Mouse (Mus musculus) heart, embryonic 10.5 days (tissue): ENCODE measurements around the gene Enho. TPM values are rescaled to one million over a fixed set of nuclear protein-coding genes. Genes with fewer than 3 reads are reported as not detected.

Experiments used
- DNase-seq: peaks from one replicate; pipeline ENCODE4 v3.0.0-alpha.2; 2017; ENCODE audit warnings: low spot score
- H3K27ac ChIP-seq: fragments of 300-500 bp; sonication (generic); 2 replicates; pipeline ENCODE4 v1.5.1; 2016; ENCODE audit warnings: mild to moderate bottlenecking
- H3K27me3 ChIP-seq: fragments of 300-500 bp; sonication (generic); 2 replicates; pipeline ENCODE4 v1.6.1; 2016; ENCODE audit warnings: mild to moderate bottlenecking; ENCODE audit not compliant: poor library complexity, insufficient read depth, severe bottlenecking
- H3K36me3 ChIP-seq: fragments of 300-500 bp; sonication (generic); 2 replicates; pipeline ENCODE4 v1.6.1; 2016; ENCODE audit warnings: mild to moderate bottlenecking, moderate library complexity
- H3K4me1 ChIP-seq: fragments of 300-500 bp; sonication (generic); 2 replicates; pipeline ENCODE4 v1.6.1; 2016; ENCODE audit warnings: mild to moderate bottlenecking
- H3K4me3 ChIP-seq: fragments of 300-500 bp; sonication (generic); 2 replicates; pipeline ENCODE4 v1.5.1; 2016; ENCODE audit warnings: mild to moderate bottlenecking, moderate library complexity
- H3K9me3 ChIP-seq: fragments of 300-500 bp; sonication (generic); 2 replicates; pipeline ENCODE4 v1.6.1; 2016; ENCODE audit warnings: mild to moderate bottlenecking, moderate library complexity
- WGBS: fragments of 180-500 bp; shearing (Covaris S2); methylation state at CpG from one replicate; pipeline ENCODE4 v1.1.7; 2016; 5-methylcytosine and 5-hydroxymethylcytosine counted together
- polyA plus RNA-seq: library from polyadenylated mRNA; unstranded; fragments of >200 nt; fragmentation: Nextera tagmentation; extraction: Ambion mirVana; gene quantifications from 2 replicates; pipeline ENCODE4 v1.2.1, GENCODE M21; 2016

Enho gene
- polyA plus RNA-seq, 1 experiment from 2014 or later = 8.9 TPM

GRCm38 (mm10) chr4:41636882-41637635, 3.1 kb downstream of the Enho start:
- H3K27ac ChIP-seq = 0 out of 2 replicates have a peak overlapping the region, but pooled peaks have one; percentile 11
- no peaks in the 10 kb centered on the region for H3K9me3 ChIP-seq
- H3K4me3 ChIP-seq = no peak overlapping the region
- peaks cover 46% of the 10 kb centered on the region for H3K4me1 ChIP-seq
- H3K36me3 ChIP-seq = peaks cover 6% of the 10 kb centered on the region; the same call in 1 of the 2 replicates
- 70% methylated on average over 10 of the region's 10 CpGs for WGBS
- peaks cover 40% of the 10 kb centered on the region for H3K27me3 ChIP-seq
- DNase-seq = no peak

- 34% methylated on average over 7 of the region's 7 CpGs for WGBS
- Histone ChIP-seq H3K36me3 (peaks cover 6% of the 10 kb centered on the region; the same call in 1 of the 2 replicates), H3K4me3 (no peak overlapping the region), H3K27ac (peak overlapping the region; percentile 11), H3K4me1 (peaks cover 53% of the 10 kb centered on the region), H3K9me3 (no peaks in the 10 kb centered on the region), H3K27me3 (peaks cover 34% of the 10 kb centered on the region)
- no peak for DNase-seq
These were observed 3.8 kb downstream of the Enho start for GRCm38 (mm10) chr4:41636366-41636765.

- Histone ChIP-seq H3K27me3 (peaks cover 34% of the 10 kb centered on the region), H3K27ac (peak overlapping the region; percentile 11), H3K36me3 (peaks cover 6% of the 10 kb centered on the region; the same call in 1 of the 2 replicates), H3K4me3 (no peak overlapping the region), H3K9me3 (no peaks in the 10 kb centered on the region), H3K4me1 (peaks cover 57% of the 10 kb centered on the region)
- 48% methylated on average over 2 of the region's 2 CpGs for WGBS
- DNase-seq = no peak
These were observed 4.2 kb downstream of the Enho start for GRCm38 (mm10) chr4:41635906-41636305.

GRCm38 (mm10) chr4:41635224-41635623, 4.9 kb downstream of the Enho start:
- no peak overlapping the region for H3K27ac ChIP-seq
- 58% methylated on average over 8 of the region's 8 CpGs for WGBS
- H3K9me3 ChIP-seq = no peaks in the 10 kb centered on the region
- H3K27me3 ChIP-seq = peaks cover 38% of the 10 kb centered on the region
- peaks cover 58% of the 10 kb centered on the region for H3K4me1 ChIP-seq
- no peak for DNase-seq
- no peak overlapping the region for H3K4me3 ChIP-seq
- peaks cover 6% of the 10 kb centered on the region; the same call in 1 of the 2 replicates for H3K36me3 ChIP-seq

- Histone ChIP-seq H3K9me3 (no peaks in the 10 kb centered on the region), H3K4me1 (peaks cover 61% of the 10 kb centered on the region), H3K27me3 (peaks cover 40% of the 10 kb centered on the region), H3K4me3 (no peak overlapping the region), H3K27ac (no peak overlapping the region), H3K36me3 (peaks cover 6% of the 10 kb centered on the region; the same call in 1 of the 2 replicates)
- DNase-seq = no peak
- WGBS = 89% methylated on average over 8 of the region's 8 CpGs
These were observed 5.5 kb downstream of the Enho start for GRCm38 (mm10) chr4:41634631-41635030.

- Histone ChIP-seq H3K4me3 (no peak overlapping the region), H3K36me3 (peaks cover 6% of the 10 kb centered on the region; the same call in 1 of the 2 replicates), H3K4me1 (peaks cover 65% of the 10 kb centered on the region), H3K9me3 (no peaks in the 10 kb centered on the region), H3K27ac (no peak overlapping the region), H3K27me3 (peaks cover 40% of the 10 kb centered on the region)
- DNase-seq = no peak
- WGBS = 66% methylated on average over 9 of the region's 9 CpGs
These were observed 7.1 kb downstream of the Enho start for GRCm38 (mm10) chr4:41633001-41633400.

GRCm38 (mm10) chr4:41631390-41631789, 8.7 kb downstream of the Enho start:
- Histone ChIP-seq H3K36me3 (no peaks in the 10 kb centered on the region), H3K27ac (peak overlapping the region; percentile 63; the same call in 1 of the 2 replicates), H3K9me3 (no peaks in the 10 kb centered on the region), H3K4me3 (peak overlapping the region; percentile 15), H3K4me1 (peaks cover 69% of the 10 kb centered on the region), H3K27me3 (peaks cover 40% of the 10 kb centered on the region)
- no peak for DNase-seq
- WGBS = 2% methylated on average over 11 of the region's 11 CpGs

GRCm38 (mm10) chr4:41630196-41630595, 9.9 kb downstream of the Enho start:
- H3K4me3 ChIP-seq = no peak overlapping the region
- 0 out of 2 replicates have a peak overlapping the region, but pooled peaks have one; percentile 52 for H3K27ac ChIP-seq
- peaks cover 40% of the 10 kb centered on the region for H3K27me3 ChIP-seq
- peaks cover 61% of the 10 kb centered on the region for H3K4me1 ChIP-seq
- no peak for DNase-seq
- H3K9me3 ChIP-seq = no peaks in the 10 kb centered on the region
- WGBS = 36% methylated on average over 6 of the region's 6 CpGs
- no peaks in the 10 kb centered on the region for H3K36me3 ChIP-seq

- Histone ChIP-seq H3K27me3 (peaks cover 29% of the 10 kb centered on the region), H3K4me1 (peaks cover 61% of the 10 kb centered on the region), H3K9me3 (no peaks in the 10 kb centered on the region), H3K4me3 (peak overlapping the region; percentile 31; the same call in 1 of the 2 replicates), H3K27ac (peak overlapping the region; percentile 67), H3K36me3 (no peaks in the 10 kb centered on the region)
- DNase-seq = no peak
- 9% methylated on average over 8 of the region's 8 CpGs for WGBS
These were observed 11.8 kb downstream of the Enho start for GRCm38 (mm10) chr4:41628202-41628927.

GRCm38 (mm10) chr4:41622071-41622470, 18.1 kb downstream of the Enho start:
- H3K4me1 ChIP-seq = peaks cover 10% of the 10 kb centered on the region

GRCm38 (mm10) chr4:41618916-41619746, 21.0 kb downstream of the Enho start:
- WGBS = 56% methylated on average over 12 of the region's 12 CpGs
- H3K27ac ChIP-seq = no peak overlapping the region

More at GRCm38 (mm10) chr4:41622071-41622470, 18.1 kb downstream of the Enho start:
- Histone ChIP-seq H3K9me3 (no peaks in the 10 kb centered on the region), H3K27me3 (peaks cover 22% of the 10 kb centered on the region), H3K27ac (no peak overlapping the region), H3K4me3 (no peak overlapping the region), H3K36me3 (no peaks in the 10 kb centered on the region)
- WGBS = 83% methylated on average over 14 of the region's 14 CpGs
- no peak for DNase-seq

More at GRCm38 (mm10) chr4:41618916-41619746, 21.0 kb downstream of the Enho start:
- Histone ChIP-seq H3K4me1 (no peaks in the 10 kb centered on the region), H3K36me3 (no peaks in the 10 kb centered on the region), H3K9me3 (no peaks in the 10 kb centered on the region), H3K27me3 (peaks cover 37% of the 10 kb centered on the region), H3K4me3 (no peak overlapping the region)
- DNase-seq = no peak
